Mouse (Mus musculus): ENCODE measurements around the gene Mab21l1. TPM values are rescaled to one million over a fixed set of nuclear protein-coding genes. Genes with fewer than 3 reads are reported as not detected.

The Mab21l1 gene
- polyA plus RNA-seq, 1 experiment from 2014 or later: 68.5 TPM

DNA sequence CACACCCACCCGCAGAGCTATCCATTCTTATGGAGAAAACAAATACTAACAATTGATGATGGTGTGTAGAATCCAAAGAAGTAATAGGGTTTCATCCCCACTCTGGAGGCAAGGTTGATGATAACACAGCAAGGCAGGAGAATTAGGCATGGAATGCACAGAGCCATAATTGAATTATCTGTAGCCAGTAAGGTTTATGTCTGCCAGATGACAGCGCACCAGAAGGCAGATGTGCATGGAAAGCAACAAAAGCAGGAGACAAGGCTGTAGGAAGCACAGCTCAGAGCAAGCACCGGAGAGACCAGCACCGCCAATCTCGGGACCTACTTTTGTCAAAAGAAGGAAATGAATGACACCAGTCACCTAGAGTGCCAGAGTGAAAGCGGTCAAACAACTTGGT lies 28.4 kb upstream of the Mab21l1 start:
- Histone ChIP-seq H3K9me3 (ENCODE audit: control insufficient read depth, low read length) (no peaks in the 10 kb centered on the region), H3K4me3 (ENCODE audit: low read depth, low read length) (no peak overlapping the region), H3K27me3 (ENCODE audit: control insufficient read depth, insufficient read depth, low read length) (no peaks in the 10 kb centered on the region), H3K27ac (ENCODE audit: low read depth, low read length) (no peak overlapping the region), H3K4me2 (replicated peaks; ENCODE audit: low read depth, low read length) (no peak overlapping the region), H3K36me3 (ENCODE audit: control insufficient read depth, insufficient read depth, low read length) (no peaks in the 10 kb centered on the region), H3K9ac (ENCODE audit: low read depth, low read length) (no peak overlapping the region), H3K4me1 (replicated peaks; ENCODE audit: control insufficient read depth, insufficient read depth, low read length) (peaks cover 5% of the 10 kb centered on the region; the same call in 1 of the 2 replicates)
- ATAC-seq (ENCODE audit: low FRiP score) (no peak), DNase-seq (ENCODE audit: low spot score) (no peak)
- WGBS: 87% methylated on average over 6 of the region's 6 CpGs

DNA sequence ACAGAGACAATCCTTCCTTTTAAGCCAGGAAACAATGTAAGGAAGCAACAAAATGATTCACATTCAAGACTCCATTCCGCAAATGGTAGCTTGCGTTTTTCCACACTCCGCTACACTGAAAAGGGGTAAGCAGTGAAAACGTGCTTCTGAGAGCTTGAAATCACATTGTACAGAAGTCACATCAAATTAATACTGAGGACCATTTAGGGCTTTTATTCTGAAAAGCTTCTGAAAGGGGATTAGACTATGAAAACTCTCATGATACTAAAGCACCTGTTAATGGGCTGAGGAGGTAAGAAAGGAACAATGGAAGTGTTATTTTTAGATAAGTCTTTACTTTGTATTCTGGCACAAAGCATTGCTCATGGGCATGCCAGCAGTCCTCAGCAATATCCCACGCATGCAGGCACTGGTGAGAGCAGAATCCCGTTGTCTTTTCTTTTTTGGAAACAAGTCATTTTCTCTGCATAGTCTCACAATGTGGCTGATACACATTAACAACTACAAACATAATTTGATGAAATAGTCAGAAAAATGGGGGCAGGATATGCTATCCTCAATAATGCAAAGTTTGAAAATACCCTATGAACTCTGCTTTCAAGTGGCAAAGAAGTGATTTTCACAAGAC lies 27.2 kb upstream of the Mab21l1 start:
- Histone ChIP-seq H3K27ac (ENCODE audit: low read depth, low read length) (no peak overlapping the region), H3K36me3 (ENCODE audit: control insufficient read depth, insufficient read depth, low read length) (no peaks in the 10 kb centered on the region), H3K4me1 (replicated peaks; ENCODE audit: control insufficient read depth, insufficient read depth, low read length) (peaks cover 5% of the 10 kb centered on the region; the same call in 1 of the 2 replicates), H3K4me3 (ENCODE audit: low read depth, low read length) (no peak overlapping the region), H3K9ac (ENCODE audit: low read depth, low read length) (no peak overlapping the region), H3K27me3 (ENCODE audit: control insufficient read depth, insufficient read depth, low read length) (no peaks in the 10 kb centered on the region), H3K4me2 (replicated peaks; ENCODE audit: low read depth, low read length) (no peak overlapping the region), H3K9me3 (ENCODE audit: control insufficient read depth, low read length) (no peaks in the 10 kb centered on the region)
- DNase-seq (ENCODE audit: low spot score): no peak
- no peak for ATAC-seq (ENCODE audit: low FRiP score)
- WGBS: 74% methylated on average over 6 of the region's 6 CpGs

DNA sequence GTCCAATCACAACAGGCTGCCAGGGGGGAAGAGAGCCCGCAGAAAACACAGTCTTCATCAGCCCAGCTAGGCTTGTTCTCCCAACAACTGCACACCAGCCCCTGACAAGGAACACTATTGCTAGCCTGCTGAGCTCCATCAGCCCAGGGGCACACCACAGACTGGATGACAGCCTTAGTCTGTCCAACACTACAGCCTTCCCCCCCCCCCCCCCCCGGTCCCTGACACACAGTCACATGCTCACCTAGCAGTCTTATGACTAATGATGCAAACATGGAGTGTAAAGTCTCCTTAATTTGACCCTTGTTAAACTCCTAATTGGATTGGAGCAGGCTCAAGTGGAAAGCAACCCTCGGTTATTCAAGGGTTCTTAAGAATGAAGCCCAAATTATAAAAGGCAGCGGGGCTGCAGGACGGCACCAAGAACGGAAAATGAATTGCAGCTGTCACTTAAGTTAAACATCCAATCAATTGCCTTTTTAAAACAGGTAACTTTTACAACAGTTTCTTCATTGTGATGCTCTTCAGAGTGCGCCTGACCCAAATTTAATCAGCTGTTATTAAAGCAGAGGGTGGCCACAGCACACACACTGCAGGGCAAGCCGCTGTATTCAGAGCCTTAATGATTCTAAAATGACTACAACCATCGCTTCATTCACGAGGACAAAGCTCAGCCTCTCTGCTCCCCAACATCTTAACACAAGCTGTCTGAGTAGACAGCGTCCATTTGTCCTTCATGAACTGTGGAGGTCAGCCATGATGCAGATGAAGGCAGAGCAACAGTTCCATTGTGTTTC lies 26.3 kb upstream of the Mab21l1 start:
- ATAC-seq (ENCODE audit: low FRiP score) (peak; percentile 80), DNase-seq (ENCODE audit: low spot score) (no peak)
- 31% methylated on average over 11 of the region's 11 CpGs for WGBS
- Histone ChIP-seq H3K36me3 (ENCODE audit: control insufficient read depth, insufficient read depth, low read length) (no peaks in the 10 kb centered on the region), H3K27ac (ENCODE audit: low read depth, low read length) (peak overlapping the region; percentile 37), H3K27me3 (ENCODE audit: control insufficient read depth, insufficient read depth, low read length) (no peaks in the 10 kb centered on the region), H3K4me2 (replicated peaks; ENCODE audit: low read depth, low read length) (peak overlapping the region; percentile 6; the same call in 1 of the 2 replicates), H3K4me1 (replicated peaks; ENCODE audit: control insufficient read depth, insufficient read depth, low read length) (peaks cover 5% of the 10 kb centered on the region; the same call in 1 of the 2 replicates), H3K9me3 (ENCODE audit: control insufficient read depth, low read length) (no peaks in the 10 kb centered on the region), H3K9ac (ENCODE audit: low read depth, low read length) (no peak overlapping the region), H3K4me3 (ENCODE audit: low read depth, low read length) (no peak overlapping the region)

DNA sequence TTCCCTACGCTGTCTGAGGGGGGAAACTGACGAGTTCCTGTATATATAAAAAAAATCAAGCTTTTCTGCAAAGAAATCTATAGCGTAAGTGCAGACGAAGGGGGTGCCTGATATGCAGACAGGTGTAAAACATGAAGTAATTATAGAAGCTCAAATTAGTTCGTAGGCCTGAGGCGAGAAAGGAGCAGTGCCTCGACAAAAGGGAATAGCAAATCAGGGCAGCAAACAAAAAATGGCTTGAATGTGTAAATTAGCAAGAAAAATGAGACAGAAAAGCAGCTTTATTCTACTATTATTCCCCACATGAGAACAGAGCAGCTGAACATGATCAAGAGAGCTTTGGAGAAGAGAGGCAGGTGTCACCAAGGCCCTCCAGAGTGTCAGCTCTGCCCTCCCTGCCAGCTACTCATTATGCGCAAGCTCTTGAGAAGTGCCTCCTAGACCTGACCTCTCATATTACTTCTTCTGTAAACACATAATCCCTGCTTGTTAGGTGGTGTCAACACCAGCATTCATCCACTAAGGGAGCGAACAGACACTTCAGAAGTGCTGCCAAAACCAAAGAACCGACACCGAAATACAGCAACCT lies 25.6 kb upstream of the Mab21l1 start:
- Histone ChIP-seq H3K4me1 (replicated peaks; ENCODE audit: control insufficient read depth, insufficient read depth, low read length) (peaks cover 5% of the 10 kb centered on the region; the same call in 1 of the 2 replicates), H3K27ac (ENCODE audit: low read depth, low read length) (peak overlapping the region; percentile 47; the same call in 1 of the 2 replicates), H3K4me3 (ENCODE audit: low read depth, low read length) (no peak overlapping the region), H3K27me3 (ENCODE audit: control insufficient read depth, insufficient read depth, low read length) (no peaks in the 10 kb centered on the region), H3K36me3 (ENCODE audit: control insufficient read depth, insufficient read depth, low read length) (no peaks in the 10 kb centered on the region), H3K9me3 (ENCODE audit: control insufficient read depth, low read length) (no peaks in the 10 kb centered on the region), H3K9ac (ENCODE audit: low read depth, low read length) (no peak overlapping the region), H3K4me2 (replicated peaks; ENCODE audit: low read depth, low read length) (no peak overlapping the region)
- 59% methylated on average over 11 of the region's 11 CpGs for WGBS
- ATAC-seq (ENCODE audit: low FRiP score) (peak; percentile 54; the same call in 1 of the 2 replicates), DNase-seq (ENCODE audit: low spot score) (no peak)

DNA sequence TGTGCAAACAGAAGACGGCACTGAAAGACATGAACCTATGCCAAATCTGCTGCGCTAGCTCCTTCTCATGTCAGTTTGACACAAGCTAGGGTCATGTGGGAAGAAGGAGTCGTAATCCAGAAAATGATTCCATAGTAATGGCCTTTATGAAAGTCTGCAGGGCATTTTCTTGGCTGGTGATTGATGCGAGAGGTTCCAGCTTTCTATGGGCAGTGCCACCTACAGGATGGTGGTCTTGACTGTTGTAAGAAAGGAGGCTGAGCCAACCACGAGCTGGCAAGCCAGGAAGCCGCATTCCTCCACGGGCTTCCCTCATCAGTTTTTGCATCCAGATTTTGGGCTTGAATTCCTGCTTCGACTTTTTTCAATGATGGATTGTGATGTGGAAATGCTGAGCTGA lies 24.0 kb upstream of the Mab21l1 start:
- Histone ChIP-seq H3K9me3 (ENCODE audit: control insufficient read depth, low read length) (no peaks in the 10 kb centered on the region), H3K9ac (ENCODE audit: low read depth, low read length) (no peak overlapping the region), H3K27ac (ENCODE audit: low read depth, low read length) (no peak overlapping the region), H3K4me3 (ENCODE audit: low read depth, low read length) (no peak overlapping the region), H3K4me2 (replicated peaks; ENCODE audit: low read depth, low read length) (no peak overlapping the region), H3K4me1 (replicated peaks; ENCODE audit: control insufficient read depth, insufficient read depth, low read length) (peaks cover 5% of the 10 kb centered on the region; the same call in 1 of the 2 replicates), H3K36me3 (ENCODE audit: control insufficient read depth, insufficient read depth, low read length) (no peaks in the 10 kb centered on the region), H3K27me3 (ENCODE audit: control insufficient read depth, insufficient read depth, low read length) (no peaks in the 10 kb centered on the region)
- ATAC-seq (ENCODE audit: low FRiP score) (no peak), DNase-seq (ENCODE audit: low spot score) (no peak)
- WGBS: 69% methylated on average over 8 of the region's 8 CpGs

DNA sequence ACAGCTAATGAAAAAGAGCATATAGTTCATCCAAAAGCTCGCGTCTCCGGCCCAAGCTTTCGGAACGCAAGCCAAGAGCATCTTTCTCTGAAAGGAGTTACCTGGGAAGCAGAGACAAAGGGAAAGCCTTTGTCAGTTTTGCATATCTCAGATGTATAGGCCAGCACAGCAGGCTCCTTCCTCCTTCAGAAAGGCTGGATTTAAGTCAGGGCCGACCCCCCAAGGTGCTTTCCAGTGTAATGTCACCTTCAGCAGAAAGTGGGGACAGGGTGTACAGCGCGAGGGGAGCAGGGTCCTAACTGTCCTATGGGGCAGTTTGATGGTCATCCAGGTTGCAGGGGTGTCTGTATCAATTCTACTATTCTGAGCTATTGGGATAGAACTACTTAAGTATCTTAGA lies 18.7 kb upstream of the Mab21l1 start:
- no peak for ATAC-seq (ENCODE audit: low FRiP score)
- Histone ChIP-seq H3K4me2 (replicated peaks; ENCODE audit: low read depth, low read length) (no peak overlapping the region), H3K4me3 (ENCODE audit: low read depth, low read length) (no peak overlapping the region), H3K36me3 (ENCODE audit: control insufficient read depth, insufficient read depth, low read length) (no peaks in the 10 kb centered on the region), H3K4me1 (replicated peaks; ENCODE audit: control insufficient read depth, insufficient read depth, low read length) (no peaks in the 10 kb centered on the region), H3K9me3 (ENCODE audit: control insufficient read depth, low read length) (no peaks in the 10 kb centered on the region), H3K27me3 (ENCODE audit: control insufficient read depth, insufficient read depth, low read length) (no peaks in the 10 kb centered on the region), H3K9ac (ENCODE audit: low read depth, low read length) (no peak overlapping the region), H3K27ac (ENCODE audit: low read depth, low read length) (no peak overlapping the region)
- WGBS: 30% methylated on average over 8 of the region's 8 CpGs
- no peak for DNase-seq (ENCODE audit: low spot score)

DNA sequence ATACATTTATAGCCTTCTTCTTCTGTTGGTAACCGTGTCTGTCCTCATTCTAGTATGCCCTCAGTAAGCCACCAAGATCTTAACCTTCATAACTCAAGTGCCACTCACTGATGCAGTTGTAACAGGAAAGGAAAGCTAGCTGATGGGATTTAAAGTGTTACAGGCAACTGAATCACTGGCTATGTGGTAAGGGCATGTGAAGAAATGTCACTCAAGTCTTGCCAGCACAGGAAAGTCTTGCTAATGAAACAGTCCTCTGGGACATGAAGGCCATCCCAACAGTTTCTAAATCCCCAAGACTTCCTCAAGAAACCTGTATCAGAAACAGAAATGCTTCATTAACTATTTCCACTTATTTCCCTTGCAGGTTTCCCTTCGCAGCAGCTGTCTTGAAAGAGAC lies 13.7 kb upstream of the Mab21l1 start:
- Histone ChIP-seq H3K27me3 (ENCODE audit: control insufficient read depth, insufficient read depth, low read length) (no peaks in the 10 kb centered on the region), H3K4me3 (ENCODE audit: low read depth, low read length) (no peak overlapping the region), H3K4me1 (replicated peaks; ENCODE audit: control insufficient read depth, insufficient read depth, low read length) (no peaks in the 10 kb centered on the region), H3K27ac (ENCODE audit: low read depth, low read length) (no peak overlapping the region), H3K9me3 (ENCODE audit: control insufficient read depth, low read length) (no peaks in the 10 kb centered on the region), H3K36me3 (ENCODE audit: control insufficient read depth, insufficient read depth, low read length) (no peaks in the 10 kb centered on the region), H3K9ac (ENCODE audit: low read depth, low read length) (no peak overlapping the region), H3K4me2 (replicated peaks; ENCODE audit: low read depth, low read length) (no peak overlapping the region)
- WGBS: 91% methylated on average over 2 of the region's 2 CpGs
- DNase-seq (ENCODE audit: low spot score): no peak
- ATAC-seq (ENCODE audit: low FRiP score): no peak

DNA sequence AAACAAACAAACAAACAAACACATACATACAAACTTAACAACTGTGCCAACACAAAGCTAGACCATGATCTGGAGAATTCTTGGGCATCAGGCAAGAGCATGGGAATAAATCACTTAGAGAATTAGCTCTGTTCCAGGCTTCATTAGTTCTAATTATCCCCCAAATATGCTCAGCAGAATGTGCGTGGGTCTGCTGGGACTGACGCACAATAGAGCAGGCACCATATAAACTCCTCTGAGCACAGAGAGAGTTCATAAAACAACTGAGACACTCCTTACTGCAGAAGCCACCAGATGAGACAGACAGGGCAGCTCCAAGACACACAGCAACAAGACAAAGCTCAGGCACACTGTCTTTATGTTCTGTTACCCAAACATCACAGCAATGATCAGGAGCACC lies 13.0 kb upstream of the Mab21l1 start:
- H3K4me3 ChIP-seq (ENCODE audit: low read depth, low read length): no peak overlapping the region
- H3K27me3 ChIP-seq (ENCODE audit: control insufficient read depth, insufficient read depth, low read length): no peaks in the 10 kb centered on the region
- ATAC-seq (ENCODE audit: low FRiP score): no peak
- H3K4me2 ChIP-seq (replicated peaks; ENCODE audit: low read depth, low read length): no peak overlapping the region
- no peak overlapping the region for H3K9ac ChIP-seq (ENCODE audit: low read depth, low read length)
- H3K9me3 ChIP-seq (ENCODE audit: control insufficient read depth, low read length): no peaks in the 10 kb centered on the region
- no peak overlapping the region for H3K27ac ChIP-seq (ENCODE audit: low read depth, low read length)
- DNase-seq (ENCODE audit: low spot score): no peak
- no peaks in the 10 kb centered on the region for H3K36me3 ChIP-seq (ENCODE audit: control insufficient read depth, insufficient read depth, low read length)
- 78% methylated on average over 2 of the region's 2 CpGs for WGBS
- H3K4me1 ChIP-seq (replicated peaks; ENCODE audit: control insufficient read depth, insufficient read depth, low read length): no peaks in the 10 kb centered on the region

Data from hindbrain, embryonic 11.5 days (tissue).